Mouse (Mus musculus) kidney, adult 11 months (tissue): ENCODE results near the gene Map3k15.

ENCODE experiments used
- DNase-seq: peaks from one replicate; pipeline ENCODE4 v3.0.0; 2022

Map3k15 gene

DNA sequence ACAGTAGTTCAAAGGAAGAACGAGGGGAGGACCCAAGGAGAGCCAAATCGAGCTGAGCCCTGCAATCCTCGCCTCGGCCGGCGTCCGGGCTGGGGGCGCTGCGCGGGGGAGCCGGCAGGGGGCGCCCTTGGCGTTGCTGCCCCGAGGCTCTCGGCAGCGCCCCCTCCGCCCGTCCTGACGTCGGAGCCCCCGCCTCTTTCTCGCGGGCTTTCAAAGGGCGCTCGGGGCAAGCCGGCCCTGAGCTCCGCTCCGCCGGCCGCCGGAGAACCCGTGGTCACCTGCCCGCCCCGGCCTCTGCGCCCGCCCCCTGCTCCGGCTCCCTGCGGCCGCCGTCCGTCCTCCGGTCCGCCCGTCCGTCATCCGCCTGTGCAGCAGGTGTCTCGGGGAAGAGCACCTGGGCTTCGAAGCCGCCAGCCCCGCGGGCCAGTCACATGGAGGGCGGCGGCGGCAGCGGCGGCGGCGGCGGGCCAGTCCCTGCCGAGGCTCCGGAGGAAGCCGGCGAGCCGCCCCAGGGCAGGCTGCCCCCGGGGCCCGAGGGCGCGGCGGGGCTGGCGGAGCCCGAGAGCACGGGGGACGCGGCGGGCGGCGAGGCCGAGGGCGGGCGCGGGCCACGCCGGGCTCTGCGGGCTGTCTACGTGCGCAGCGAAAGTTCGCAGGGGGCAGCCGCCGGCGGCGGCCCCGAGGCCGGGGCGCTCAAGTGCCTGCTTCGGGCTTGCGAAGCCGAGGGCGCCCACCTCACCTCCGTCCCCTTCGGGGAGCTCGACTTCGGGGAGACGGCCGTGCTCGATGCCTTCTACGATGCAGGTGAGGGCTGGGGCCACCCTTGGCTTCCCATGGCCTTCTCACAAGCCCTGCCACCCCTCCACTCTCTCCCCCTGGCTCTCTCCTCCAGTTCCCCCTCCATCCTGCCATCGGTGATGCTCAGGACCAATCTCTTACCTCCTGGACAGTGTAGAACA, at the start of gene Map3k15:
Gene Map3k15, plus strand, starts transcription at position 432 of the 959 bp plus-strand sequence.
- peak; percentile 69 for DNase-seq

DNA sequence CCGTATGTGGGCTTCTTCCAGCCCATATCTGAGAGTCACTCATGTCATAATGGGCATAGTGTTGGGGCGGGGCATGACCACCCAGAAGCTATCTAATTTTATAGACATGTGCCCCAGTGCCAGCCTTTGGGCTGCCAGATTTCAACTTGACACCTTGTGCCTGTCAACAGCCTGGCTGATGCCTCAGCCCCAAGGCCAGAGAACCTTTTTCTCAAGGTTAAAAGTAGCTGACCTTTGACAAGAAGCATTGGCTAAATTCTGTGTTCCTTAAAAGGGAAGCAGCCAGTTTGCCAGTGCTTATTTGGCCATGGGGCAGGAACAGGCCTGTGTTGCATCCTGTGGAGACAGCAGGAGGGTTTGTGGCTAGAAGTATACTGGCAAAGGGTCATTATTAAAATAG, 45.7 kb upstream of the Map3k15 start:
- no peak for DNase-seq

DNA sequence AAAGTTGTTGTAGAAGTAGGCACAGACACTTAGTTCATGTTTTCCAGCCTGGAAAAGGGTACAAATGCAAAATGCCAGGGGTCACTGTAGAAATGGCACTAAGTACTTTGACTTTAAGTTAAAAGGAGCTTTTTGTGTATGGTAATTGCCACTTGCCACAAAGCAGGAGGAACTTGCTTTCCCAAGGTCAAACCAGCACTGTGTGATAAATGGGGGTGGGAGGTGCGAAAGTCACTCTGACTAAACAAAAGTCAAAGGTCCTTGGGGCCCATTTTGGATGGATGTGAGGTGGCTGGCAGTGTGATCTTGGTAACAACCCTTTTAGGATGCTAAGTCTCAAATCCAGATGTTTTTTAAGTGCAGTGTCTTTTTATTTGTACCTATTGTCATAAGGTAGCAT, 44.6 kb upstream of the Map3k15 start:
- DNase-seq: no peak

GRCm38 (mm10) chrX:159953546-159954429, 34.4 kb upstream of the Map3k15 start:
- DNase-seq: no peak

- DNase-seq: no peak
These were observed 33.8 kb upstream of the Map3k15 start for GRCm38 (mm10) chrX:159954430-159954779.

- DNase-seq: no peak
These were observed 32.8 kb upstream of the Map3k15 start for GRCm38 (mm10) chrX:159955433-159955832.

- DNase-seq: no peak
These were observed 26.8 kb upstream of the Map3k15 start for GRCm38 (mm10) chrX:159961385-159961784.

DNA sequence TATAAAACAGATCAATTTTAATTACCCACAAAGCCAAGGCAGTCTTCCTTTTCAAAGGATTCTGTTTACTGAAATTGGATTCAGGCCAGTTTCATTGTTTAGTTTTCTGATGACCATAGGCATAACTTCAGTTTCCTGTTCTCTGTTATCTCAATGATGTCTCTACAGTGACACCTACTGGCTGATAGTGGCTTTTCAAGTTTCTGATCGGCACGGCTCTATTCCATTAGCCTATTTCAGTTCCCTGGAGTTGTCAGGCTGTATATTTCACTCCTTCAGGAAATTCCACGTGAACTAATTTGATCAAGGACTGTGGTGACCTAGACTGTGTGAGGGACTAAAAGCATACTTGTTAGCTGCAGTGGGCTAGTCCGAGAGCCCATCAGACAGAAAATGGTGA, 25.0 kb upstream of the Map3k15 start:
- peak; percentile 51 for DNase-seq

- DNase-seq: no peak
These were observed 24.3 kb upstream of the Map3k15 start for GRCm38 (mm10) chrX:159963925-159964324.

DNA sequence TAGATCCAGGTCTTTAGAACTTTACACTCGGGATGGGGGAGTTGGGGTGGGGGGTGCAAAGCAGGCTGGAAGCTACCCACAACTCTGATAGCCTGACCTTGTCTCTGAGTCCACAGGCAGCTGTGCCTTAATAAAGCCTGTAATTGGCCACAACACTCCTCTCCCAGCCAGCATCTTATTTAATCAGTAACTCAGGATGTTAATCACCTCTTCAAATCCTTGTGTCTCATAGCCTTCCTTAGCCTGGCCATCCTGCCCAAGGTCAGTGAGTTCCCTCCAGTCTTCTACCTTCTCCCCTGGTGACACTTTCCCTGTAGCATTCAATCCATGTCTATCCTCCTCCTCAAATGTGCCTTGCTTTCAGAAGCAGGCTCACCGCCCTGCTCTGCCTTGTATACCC, 19.2 kb upstream of the Map3k15 start:
- peak; percentile 50 for DNase-seq

DNA sequence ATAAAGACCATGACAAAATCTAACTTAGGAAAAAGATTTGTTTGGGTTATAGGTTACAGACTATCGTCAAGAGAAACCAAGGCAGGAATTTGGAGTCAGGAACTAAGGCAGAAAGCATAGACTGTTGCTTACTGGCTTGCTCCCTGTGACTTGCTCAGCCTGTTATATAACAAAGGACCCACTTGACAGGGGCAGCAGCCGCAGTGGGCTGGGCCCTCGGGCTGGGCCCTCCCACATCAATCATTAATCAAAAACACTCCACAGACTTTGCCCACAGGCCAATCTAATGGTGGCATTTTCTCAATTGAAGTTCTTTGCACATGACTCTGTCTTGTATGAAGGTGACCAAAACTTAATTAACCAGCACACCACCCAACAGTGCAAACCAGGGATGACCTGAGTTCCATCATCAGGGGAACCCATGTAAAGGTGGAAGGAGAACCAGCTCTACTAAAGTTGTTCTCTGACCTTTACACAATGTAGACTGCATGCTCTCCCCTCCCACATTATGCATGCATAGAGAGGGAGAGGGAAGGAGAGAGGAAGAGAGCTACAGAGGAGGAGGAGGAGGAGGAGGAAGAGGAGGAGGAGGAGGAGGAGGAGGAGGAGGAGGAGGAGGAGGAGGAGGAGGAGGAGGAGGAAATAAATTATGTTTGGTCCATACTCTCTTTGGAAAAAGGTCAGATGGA, 17.0 kb upstream of the Map3k15 start:
- peak; percentile 41 for DNase-seq

DNA sequence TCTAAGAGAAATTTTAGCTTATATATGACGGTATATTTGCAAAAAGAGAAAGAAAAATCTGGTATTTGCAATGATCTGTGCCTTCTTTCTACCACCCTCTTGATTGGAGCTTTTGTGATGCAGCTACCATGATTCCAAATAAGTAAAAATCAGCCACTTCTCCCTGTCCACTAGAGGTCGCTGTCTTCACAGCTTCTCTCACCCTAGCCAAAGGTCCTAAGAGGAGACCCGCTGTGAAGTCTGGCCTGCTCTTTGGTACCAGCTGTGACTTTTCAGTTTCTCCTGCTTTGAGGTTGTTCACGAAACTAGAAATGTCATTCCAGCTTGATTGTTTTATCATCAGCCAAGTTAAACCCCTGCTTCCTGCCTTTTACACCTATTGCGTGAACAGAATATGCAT, 14.5 kb upstream of the Map3k15 start:
- DNase-seq: peak; percentile 15

- no peak for DNase-seq
These were observed 12.0 kb upstream of the Map3k15 start for GRCm38 (mm10) chrX:159976243-159976642.

DNA sequence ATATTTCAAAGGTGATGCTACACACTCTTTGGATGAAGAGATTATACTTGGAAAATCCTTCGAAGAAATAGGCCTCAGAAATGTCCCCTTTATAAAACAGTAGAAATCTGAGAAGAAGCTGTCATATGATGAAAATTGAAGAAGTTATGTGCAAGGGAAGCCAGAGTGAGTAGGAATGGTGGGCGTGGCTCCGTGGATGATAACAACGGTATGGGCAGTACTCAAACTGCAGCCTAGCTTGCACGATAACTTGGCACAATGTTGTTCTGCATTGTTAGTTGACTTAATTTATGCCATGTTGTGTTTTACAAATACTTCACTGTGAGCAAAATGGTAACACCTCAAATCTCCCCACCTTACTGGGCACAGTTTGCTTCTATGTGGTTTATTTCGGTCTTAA, 7.6 kb downstream of the Map3k15 start:
- DNase-seq: no peak

GRCm38 (mm10) chrX:160053306-160053705, 65.1 kb downstream of the Map3k15 start:
- peak; percentile 16 for DNase-seq

DNA sequence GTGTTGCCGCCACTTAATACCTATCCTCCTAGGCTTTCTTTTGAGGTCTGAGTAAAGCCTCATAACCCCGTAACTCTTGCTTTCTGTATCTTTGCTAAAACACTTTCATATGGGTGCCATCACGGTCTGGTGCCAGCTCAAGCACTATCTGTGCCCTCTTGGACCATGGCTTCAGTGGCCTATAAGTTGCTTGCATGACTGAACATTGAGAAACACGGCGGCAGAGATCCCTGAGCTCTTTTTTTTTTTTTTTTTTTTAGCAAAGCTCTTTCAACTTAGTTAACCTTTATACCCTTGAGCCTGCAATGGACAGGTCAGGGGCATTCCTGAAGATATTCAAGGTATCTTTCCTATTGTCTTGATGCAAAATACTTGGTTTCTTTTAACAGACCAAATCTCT, 66.4 kb downstream of the Map3k15 start:
- DNase-seq: peak; percentile 58

GRCm38 (mm10) chrX:160091973-160092372, 103.7 kb downstream of the Map3k15 start:
- no peak for DNase-seq

- no peak for DNase-seq
These were observed 119.6 kb downstream of the Map3k15 start for GRCm38 (mm10) chrX:160107817-160108216.

GRCm38 (mm10) chrX:160113777-160114176, 125.5 kb downstream of the Map3k15 start:
- no peak for DNase-seq

GRCm38 (mm10) chrX:160116074-160116473, 127.8 kb downstream of the Map3k15 start:
- DNase-seq: no peak

DNA sequence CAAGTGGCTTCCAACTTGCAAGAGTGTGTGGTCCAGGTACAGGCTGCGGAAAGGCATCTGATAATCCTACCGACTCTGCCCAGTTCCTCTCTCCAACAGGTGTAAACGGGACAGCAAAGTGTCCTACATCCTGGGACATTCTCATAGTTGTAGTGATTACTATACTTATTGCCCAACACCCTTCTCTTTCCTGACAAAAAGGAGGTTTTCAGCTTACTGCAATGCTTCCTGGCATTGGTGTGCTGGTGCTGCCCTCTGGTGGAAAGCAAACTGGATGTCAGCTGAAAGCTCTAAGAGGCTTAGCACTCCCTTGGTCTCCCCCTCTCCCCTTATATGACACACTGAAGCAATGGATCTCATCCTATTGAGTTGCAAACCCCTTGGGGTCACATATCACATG, 128.4 kb downstream of the Map3k15 start:
- DNase-seq: peak; percentile 19

DNA sequence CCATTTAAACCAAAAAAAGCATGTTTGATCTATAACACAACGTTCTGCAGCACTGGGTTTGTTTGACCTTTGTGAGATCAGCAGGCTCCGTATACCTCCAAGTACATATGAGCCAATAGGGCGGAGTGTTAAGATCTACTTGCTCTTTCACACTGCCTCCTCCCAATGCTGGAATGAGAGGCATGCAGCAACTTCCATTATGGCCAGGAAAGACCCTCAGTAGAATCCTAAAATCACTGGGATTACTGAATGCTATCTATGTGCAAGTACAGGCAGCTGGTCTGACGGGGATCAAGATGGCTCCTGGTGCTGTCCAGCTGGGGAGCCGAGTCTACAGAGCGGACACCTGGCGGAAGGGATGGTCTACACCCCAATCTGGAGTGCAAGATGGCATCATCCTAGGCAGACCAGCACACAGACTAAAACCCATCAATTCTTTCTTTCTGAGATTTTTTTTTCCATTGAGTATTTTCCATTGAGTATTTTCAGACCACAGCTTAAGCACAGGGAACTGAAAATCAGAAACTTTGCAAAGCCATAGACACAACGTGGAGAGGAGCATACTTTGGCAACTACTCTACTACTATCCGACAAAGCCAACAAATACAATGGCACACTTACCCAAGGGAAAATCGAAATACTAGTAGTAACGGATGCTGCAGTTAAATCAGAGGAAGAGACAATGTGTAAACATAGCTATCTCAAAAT, 146.1 kb downstream of the Map3k15 start:
- DNase-seq: no peak
